Mouse (Mus musculus): ENCODE results near the gene Slc13a3. TPM values are rescaled to one million over a fixed set of nuclear protein-coding genes. Genes with fewer than 3 reads are reported as not detected.

Slc13a3 gene
- total and polyA plus RNA-seq, 3 experiments, result 0.29 to 0.68 (median 0.31) TPM

DNA sequence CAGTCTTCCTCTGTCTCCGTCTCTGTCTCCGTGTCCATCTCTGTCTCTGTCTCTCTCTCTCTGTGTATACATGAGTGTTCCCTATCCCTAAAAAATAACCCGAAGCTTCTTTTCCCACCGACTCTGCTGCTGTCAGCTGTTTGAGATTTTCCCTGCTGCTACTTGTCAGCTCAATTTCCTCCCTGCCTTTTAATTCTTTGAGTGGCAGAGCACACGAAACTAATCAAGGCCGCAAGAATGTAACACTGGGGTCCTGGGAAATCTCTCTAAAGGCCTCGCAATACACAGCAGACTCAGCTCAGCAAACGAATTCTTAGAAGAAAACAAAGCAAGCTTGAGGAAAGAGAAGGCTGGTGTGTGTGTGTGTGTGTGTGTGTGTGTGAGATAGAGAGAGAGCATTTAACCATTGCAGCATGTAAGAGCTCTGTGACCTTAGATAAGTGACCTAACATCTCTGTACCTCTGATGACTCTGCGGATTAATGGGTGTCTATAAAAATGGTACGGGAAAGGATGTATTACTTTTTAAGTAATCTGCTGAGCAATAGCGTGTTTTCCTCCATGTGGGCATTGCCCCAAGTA lies 57.8 kb downstream of the Slc13a3 start:
- no peak overlapping the region for H3K4me3 ChIP-seq
- TF ChIP-seq EP300 (IDR thresholded peaks at IDR 0.05; ENCODE audit: insufficient read depth, low read depth, low read length) (no peak), CTCF (IDR thresholded peaks at IDR 0.05) (no peak), POLR2A (IDR thresholded peaks at IDR 0.05; ENCODE audit: insufficient read depth, low read depth, low read length) (no peak)
- no peak for DNase-seq
- no peak overlapping the region for H3K27ac ChIP-seq
- no peaks in the 10 kb centered on the region for H3K27me3 ChIP-seq (ENCODE audit: control insufficient read depth, insufficient read depth, low read length)
- intact Hi-C loops (cut with DNase I), result no loop called here
- H3K9ac ChIP-seq (ENCODE audit: low read depth, low read length), result no peak overlapping the region
- no peaks in the 10 kb centered on the region for H3K79me2 ChIP-seq (replicated peaks; ENCODE audit: control insufficient read depth, insufficient read depth, low read length)
- H3K36me3 ChIP-seq (ENCODE audit: control insufficient read depth, insufficient read depth, low read length), result no peaks in the 10 kb centered on the region
- no peaks in the 10 kb centered on the region for H3K4me1 ChIP-seq (ENCODE audit: control insufficient read depth, insufficient read depth, low read length)
- WGBS, result 55% methylated on average over 11 of the region's 11 CpGs

DNA sequence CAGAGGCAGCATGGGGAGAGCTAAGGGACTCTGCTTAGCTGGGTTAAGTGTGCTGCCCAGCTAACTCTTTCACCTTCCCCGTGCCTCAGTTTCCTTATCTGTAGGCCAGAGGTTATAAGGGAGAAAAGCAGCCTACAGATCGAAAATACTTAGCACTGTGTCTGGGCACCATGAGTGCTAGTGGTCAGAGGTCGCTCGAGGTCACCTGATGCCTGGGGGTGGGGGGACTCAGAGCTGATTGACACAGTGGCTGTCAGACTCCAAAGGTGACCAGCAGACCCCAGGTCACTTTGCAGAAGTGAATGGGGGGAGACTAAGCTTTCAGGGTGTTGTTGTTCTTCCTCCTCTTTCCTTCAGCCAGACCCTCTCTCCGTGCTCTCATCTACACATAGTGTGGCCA lies 58.7 kb downstream of the Slc13a3 start:
- no peak overlapping the region for H3K4me3 ChIP-seq
- no peaks in the 10 kb centered on the region for H3K36me3 ChIP-seq (ENCODE audit: control insufficient read depth, insufficient read depth, low read length)
- WGBS, result 69% methylated on average over 5 of the region's 5 CpGs
- no peaks in the 10 kb centered on the region for H3K79me2 ChIP-seq (replicated peaks; ENCODE audit: control insufficient read depth, insufficient read depth, low read length)
- no peak overlapping the region for H3K27ac ChIP-seq
- DNase-seq, result no peak
- H3K27me3 ChIP-seq (ENCODE audit: control insufficient read depth, insufficient read depth, low read length), result no peaks in the 10 kb centered on the region
- no peaks in the 10 kb centered on the region for H3K4me1 ChIP-seq (ENCODE audit: control insufficient read depth, insufficient read depth, low read length)
- intact Hi-C loops (cut with DNase I), result no loop called here
- H3K9ac ChIP-seq (ENCODE audit: low read depth, low read length), result no peak overlapping the region
- TF ChIP-seq EP300 (IDR thresholded peaks at IDR 0.05; ENCODE audit: insufficient read depth, low read depth, low read length) (no peak), CTCF (IDR thresholded peaks at IDR 0.05) (no peak), POLR2A (IDR thresholded peaks at IDR 0.05; ENCODE audit: insufficient read depth, low read depth, low read length) (no peak)

- no peaks in the 10 kb centered on the region for H3K79me2 ChIP-seq (replicated peaks; ENCODE audit: control insufficient read depth, insufficient read depth, low read length)
- no peak overlapping the region for H3K4me3 ChIP-seq
- TF ChIP-seq EP300 (IDR thresholded peaks at IDR 0.05; ENCODE audit: insufficient read depth, low read depth, low read length) (no peak), POLR2A (IDR thresholded peaks at IDR 0.05; ENCODE audit: insufficient read depth, low read depth, low read length) (no peak), CTCF (IDR thresholded peaks at IDR 0.05) (no peak)
- no peak for DNase-seq
- H3K27me3 ChIP-seq (ENCODE audit: control insufficient read depth, insufficient read depth, low read length), result no peaks in the 10 kb centered on the region
- intact Hi-C loops (cut with DNase I), result no loop called here
- no peak overlapping the region for H3K9ac ChIP-seq (ENCODE audit: low read depth, low read length)
- no peaks in the 10 kb centered on the region for H3K4me1 ChIP-seq (ENCODE audit: control insufficient read depth, insufficient read depth, low read length)
- 36% methylated on average over 3 of the region's 3 CpGs for WGBS
- H3K36me3 ChIP-seq (ENCODE audit: control insufficient read depth, insufficient read depth, low read length), result no peaks in the 10 kb centered on the region
- no peak overlapping the region for H3K27ac ChIP-seq
Measured at GRCm38 (mm10) chr2:165413884-165414283, 59.1 kb downstream of the Slc13a3 start.

- no peak overlapping the region for H3K27ac ChIP-seq
- peak; percentile 66 to 85 for DNase-seq
- TF ChIP-seq CTCF (IDR thresholded peaks at IDR 0.05) (peak; percentile 88), EP300 (IDR thresholded peaks at IDR 0.05; ENCODE audit: insufficient read depth, low read depth, low read length) (no peak), POLR2A (IDR thresholded peaks at IDR 0.05; ENCODE audit: insufficient read depth, low read depth, low read length) (no peak)
- H3K4me1 ChIP-seq (ENCODE audit: control insufficient read depth, insufficient read depth, low read length), result peaks cover 1% of the 10 kb centered on the region
- intact Hi-C loops (cut with DNase I), result loop anchor here (2.0 kb wide), 1 partner anchor 17 kb away; no protein-coding TSS in a partner anchor
- no peaks in the 10 kb centered on the region for H3K27me3 ChIP-seq (ENCODE audit: control insufficient read depth, insufficient read depth, low read length)
- no peak overlapping the region for H3K4me3 ChIP-seq
- no peaks in the 10 kb centered on the region for H3K79me2 ChIP-seq (replicated peaks; ENCODE audit: control insufficient read depth, insufficient read depth, low read length)
- no peak overlapping the region for H3K9ac ChIP-seq (ENCODE audit: low read depth, low read length)
- WGBS, result 24% methylated on average over 10 of the region's 10 CpGs
- H3K36me3 ChIP-seq (ENCODE audit: control insufficient read depth, insufficient read depth, low read length), result no peaks in the 10 kb centered on the region
Measured at GRCm38 (mm10) chr2:165407700-165408301, 65.2 kb downstream of the Slc13a3 start.

GRCm38 (mm10) chr2:165405351-165405750 lies 67.7 kb downstream of the Slc13a3 start:
- Histone ChIP-seq H3K36me3 (ENCODE audit: control insufficient read depth, insufficient read depth, low read length) (no peaks in the 10 kb centered on the region), H3K4me3 (no peak overlapping the region), H3K4me1 (ENCODE audit: control insufficient read depth, insufficient read depth, low read length) (peaks cover 3% of the 10 kb centered on the region), H3K27me3 (ENCODE audit: control insufficient read depth, insufficient read depth, low read length) (no peaks in the 10 kb centered on the region), H3K27ac (no peak overlapping the region), H3K9ac (ENCODE audit: low read depth, low read length) (no peak overlapping the region), H3K79me2 (replicated peaks; ENCODE audit: control insufficient read depth, insufficient read depth, low read length) (no peaks in the 10 kb centered on the region)
- DNase-seq, result peak in 1 of 2 experiments; percentile 24
- 16% methylated on average over 6 of the region's 6 CpGs for WGBS
- intact Hi-C loops (cut with DNase I), result no loop called here
- TF ChIP-seq POLR2A (IDR thresholded peaks at IDR 0.05; ENCODE audit: insufficient read depth, low read depth, low read length), result no peak
- TF ChIP-seq EP300 (IDR thresholded peaks at IDR 0.05; ENCODE audit: insufficient read depth, low read depth, low read length), result no peak
- no peak for TF ChIP-seq CTCF (IDR thresholded peaks at IDR 0.05)

DNA sequence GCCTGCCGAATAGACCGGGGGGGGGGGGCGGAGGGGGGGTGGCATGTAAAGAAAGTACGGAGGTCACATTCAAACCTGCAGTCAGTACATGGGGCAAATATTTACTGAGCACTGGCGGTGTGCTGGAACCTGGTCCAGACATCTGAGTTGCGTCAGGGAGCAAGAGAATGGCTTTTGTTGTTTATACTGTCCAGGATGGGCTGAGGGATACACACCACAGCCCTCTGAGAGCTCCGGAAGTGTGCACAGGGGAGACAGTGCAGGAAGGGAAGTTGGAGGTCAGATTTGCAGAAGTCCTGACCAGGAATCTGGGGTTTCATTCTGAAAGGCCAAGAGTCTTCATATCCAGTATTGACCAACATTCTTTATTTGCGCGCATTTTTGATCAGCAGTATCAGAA lies 68.1 kb downstream of the Slc13a3 start:
- no peak overlapping the region for H3K9ac ChIP-seq (ENCODE audit: low read depth, low read length)
- no peak for TF ChIP-seq CTCF (IDR thresholded peaks at IDR 0.05)
- TF ChIP-seq POLR2A (IDR thresholded peaks at IDR 0.05; ENCODE audit: insufficient read depth, low read depth, low read length), result no peak
- no peak for TF ChIP-seq EP300 (IDR thresholded peaks at IDR 0.05; ENCODE audit: insufficient read depth, low read depth, low read length)
- no peaks in the 10 kb centered on the region for H3K79me2 ChIP-seq (replicated peaks; ENCODE audit: control insufficient read depth, insufficient read depth, low read length)
- no peaks in the 10 kb centered on the region for H3K27me3 ChIP-seq (ENCODE audit: control insufficient read depth, insufficient read depth, low read length)
- H3K36me3 ChIP-seq (ENCODE audit: control insufficient read depth, insufficient read depth, low read length), result no peaks in the 10 kb centered on the region
- peaks cover 3% of the 10 kb centered on the region for H3K4me1 ChIP-seq (ENCODE audit: control insufficient read depth, insufficient read depth, low read length)
- 39% methylated on average over 9 of the region's 9 CpGs for WGBS
- intact Hi-C loops (cut with DNase I), result no loop called here
- no peak overlapping the region for H3K27ac ChIP-seq
- H3K4me3 ChIP-seq, result no peak overlapping the region
- DNase-seq, result peak in 1 of 2 experiments; percentile 18
